In the genomic region with DNA sequence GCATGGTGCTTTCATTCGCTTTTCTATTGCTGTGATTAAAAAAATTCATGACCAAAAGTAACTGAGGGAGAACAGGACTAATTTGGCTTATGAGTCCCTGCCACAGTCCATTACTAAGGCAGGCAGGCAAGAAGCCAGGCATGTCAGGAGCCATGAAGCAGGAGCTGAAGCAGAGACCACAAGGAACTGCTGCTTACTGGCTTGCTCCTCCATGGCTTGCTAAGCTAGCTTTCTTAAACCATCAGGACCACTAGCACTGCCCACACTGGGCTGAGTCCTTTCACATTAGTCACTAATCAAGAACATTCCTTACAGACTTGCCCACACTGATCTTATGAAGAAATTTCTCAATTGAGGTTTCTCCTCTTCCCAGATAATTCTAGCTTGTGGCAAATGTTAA, we compare ENCODE assay signal across 30 mouse cellular contexts. TPM values are rescaled to one million over a fixed set of nuclear protein-coding genes. Genes with fewer than 3 reads are reported as not detected.
DNase-seq lines count a peak whose midpoint lies in the region; ATAC-seq and TF ChIP-seq lines count a peak whose summit lies in the region.
"Had no signal": no experiment of that assay in that cellular context is flagged by ENCODE, and none has a peak within 500 bp of the region (broad histone marks: within the 10 kb centered on the region; RNA-seq: fewer than 3 reads in every experiment).

No protein-coding gene starts in this region.

- WGBS in cerebellum, adult 2 months, result 72% methylated on average over 1 of the region's 1 CpGs
- 85% methylated on average over 1 of the region's 1 CpGs for WGBS in heart, embryonic 10.5 days

- H3K27me3 ChIP-seq in cerebellum, adult 2 months (ENCODE audit: control insufficient read depth, insufficient read depth, low read length), result no peaks in the 10 kb centered on the region
- H3K27me3 ChIP-seq in C2C12 (ENCODE audit: control insufficient read depth, insufficient read depth, insufficient read length) (no peaks in the 10 kb centered on the region), Patski (no peaks in the 10 kb centered on the region), myocyte (ENCODE audit: control insufficient read depth, insufficient read depth, insufficient read length) (no peaks in the 10 kb centered on the region)
- no peaks in the 10 kb centered on the region for H3K27me3 ChIP-seq in heart, embryonic 10.5 days (ENCODE audit: insufficient read depth, poor library complexity, severe bottlenecking)
- H3K27me3 ChIP-seq: embryonic facial prominence, embryonic 12.5 days; forebrain, embryonic 13.5 days; heart, embryonic 12.5 days; heart, embryonic 15.5 days had no signal

- in situ Hi-C loops in Patski (cut with MboI; ENCODE audit: low pct_unique_long_range_greater_than_20kb), result no loop called here

- no peak for TF ChIP-seq CTCF in cerebellum, adult 2 months (IDR thresholded peaks at IDR 0.05; ENCODE audit: borderline replicate concordance, insufficient read depth, low read depth, low read length)
- TF ChIP-seq CTCF in C2C12 (IDR thresholded peaks at IDR 0.05; ENCODE audit: control insufficient read depth, insufficient read depth, insufficient read length), result no peak
- no peak for TF ChIP-seq CTCF in Patski (IDR thresholded peaks at IDR 0.05)

- no peak overlapping the region for H3K4me3 ChIP-seq in cerebellum, adult 2 months (replicated peaks; ENCODE audit: insufficient read depth, low read depth, low read length)
- no peak overlapping the region for H3K4me3 ChIP-seq in C2C12 (ENCODE audit: insufficient read depth, poor library complexity, severe bottlenecking)
- H3K4me3 ChIP-seq in myocyte, result no peak overlapping the region
- H3K4me3 ChIP-seq in heart, embryonic 10.5 days, result no peak overlapping the region
- H3K4me3 ChIP-seq: embryonic facial prominence, embryonic 12.5 days; erythroblast, embryonic 14.5 days; forebrain, embryonic 10.5 days; forebrain, embryonic 13.5 days; heart, embryonic 12.5 days; heart, embryonic 15.5 days; hindbrain, embryonic 10.5 days had no signal

- no peak overlapping the region for H3K27ac ChIP-seq in cerebellum, adult 2 months (ENCODE audit: insufficient read depth, low read length)
- no peak overlapping the region for H3K27ac ChIP-seq in heart, embryonic 10.5 days
- H3K27ac ChIP-seq: embryonic facial prominence, embryonic 12.5 days; forebrain, embryonic 10.5 days; forebrain, embryonic 13.5 days; gastrocnemius, adult 2 months; heart, embryonic 15.5 days; hindbrain, embryonic 10.5 days; hindbrain, embryonic 14.5 days; hindbrain, postnatal 0 days had no signal

- ATAC-seq in Patski, result peak; percentile 85
- no peak for ATAC-seq in megakaryocyte-erythroid progenitor cell, adult 5-6 weeks (replicated peaks; ENCODE audit: low FRiP score, low TSS enrichment, poor library complexity, severe bottlenecking)
- ATAC-seq: forebrain, embryonic 13.5 days; forebrain, postnatal 0 days; hindbrain, postnatal 0 days; inflammation-experienced regulatory T-cells, adult 6 months; intestine, embryonic 16.5 days had no signal

- H3K79me2 ChIP-seq in C2C12 (ENCODE audit: control insufficient read depth, insufficient read depth) (no peaks in the 10 kb centered on the region), myocyte (ENCODE audit: control insufficient read depth, insufficient read depth) (no peaks in the 10 kb centered on the region)

- CTCF ChIA-PET in Patski (lab: Charles Lee), result interaction anchor here (1.0 to 1.4 kb wide), 2 partner anchors 15 to 61 kb away, joined by 3 to 4 read pairs; no protein-coding TSS in a partner anchor

- H3ac ChIP-seq in C2C12 (ENCODE audit: control insufficient read depth, insufficient read length, low read depth) (no peak overlapping the region), myocyte (ENCODE audit: control insufficient read depth, insufficient read length) (no peak overlapping the region)

- no peaks in the 10 kb centered on the region for H3K79me3 ChIP-seq in C2C12 (ENCODE audit: low read depth)

- no peaks in the 10 kb centered on the region for H3K9me3 ChIP-seq in heart, embryonic 10.5 days
- H3K9me3 ChIP-seq: embryonic facial prominence, embryonic 12.5 days; forebrain, embryonic 10.5 days; forebrain, embryonic 13.5 days; heart, embryonic 12.5 days; heart, embryonic 15.5 days; hindbrain, embryonic 10.5 days had no signal

- peak; percentile 15 to 36 for DNase-seq in cerebellum, postnatal 10 days
- no peak for DNase-seq in cerebellum, adult 2 months
- no peak for DNase-seq in Patski (ENCODE audit: low read depth, low spot score)
- no peak for DNase-seq in testis, postnatal 10 days (ENCODE audit: low spot score)
- DNase-seq in heart, embryonic 10.5 days (ENCODE audit: low spot score), result no peak
- DNase-seq: adrenal gland, adult 2 months; adrenal gland, postnatal 14 days; cerebellum, adult 11 months; cerebellum, adult 8-10 months; forebrain, postnatal 0 days; gastrocnemius, adult 2 months; gastrocnemius, postnatal 14 days; heart, adult 11 months; heart, postnatal 10 days; heart, postnatal 36 days; kidney, adult 18-20 months had no signal

- H3K36me3 ChIP-seq in C2C12 (ENCODE audit: control insufficient read depth, insufficient read depth) (no peaks in the 10 kb centered on the region), myocyte (ENCODE audit: control insufficient read depth, insufficient read depth) (no peaks in the 10 kb centered on the region)
- no peaks in the 10 kb centered on the region for H3K36me3 ChIP-seq in heart, embryonic 10.5 days
- H3K36me3 ChIP-seq: embryonic facial prominence, embryonic 12.5 days; forebrain, embryonic 10.5 days; heart, embryonic 12.5 days; heart, embryonic 15.5 days; hindbrain, embryonic 10.5 days had no signal

- H3K4me1 ChIP-seq in cerebellum, adult 2 months (ENCODE audit: control insufficient read depth, insufficient read depth, low read length), result no peaks in the 10 kb centered on the region
- 0 out of 2 replicates have a peak, but pooled peaks cover 5% of the 10 kb centered on the region for H3K4me1 ChIP-seq in heart, embryonic 10.5 days
- H3K4me1 ChIP-seq: forebrain, embryonic 10.5 days; forebrain, embryonic 13.5 days; hindbrain, embryonic 10.5 days had no signal

- peak overlapping the region; percentile 71 for H3K4me2 ChIP-seq in myocyte (ENCODE audit: low read depth)
- H3K4me2 ChIP-seq: embryonic facial prominence, embryonic 12.5 days; forebrain, embryonic 13.5 days; heart, embryonic 12.5 days; heart, embryonic 15.5 days; hindbrain, embryonic 14.5 days had no signal

- POLR2A ChIA-PET in Patski (lab: Charles Lee), result no interaction called here

- TF ChIP-seq POLR2A in cerebellum, adult 2 months (IDR thresholded peaks at IDR 0.05; ENCODE audit: borderline replicate concordance, insufficient read depth, low read length), result no peak
- no peak for TF ChIP-seq POLR2A in myocyte (IDR thresholded peaks at IDR 0.05; ENCODE audit: insufficient read length, low read depth)

TF ChIP-seq in C2C12, 6 proteins besides CTCF, POLR2A, EP300 and RAD21:
- peak; percentile 76 for TF ChIP-seq CEBPB (IDR thresholded peaks at IDR 0.05; ENCODE audit: low read depth)
- no peak for TF ChIP-seq MAX (IDR thresholded peaks at IDR 0.05)
- no peak for TF ChIP-seq FOSL1 (IDR thresholded peaks at IDR 0.05; ENCODE audit: insufficient read depth, low read length, poor library complexity, severe bottlenecking)

TF ChIP-seq in myocyte, 11 proteins besides CTCF, POLR2A, EP300 and RAD21:
- TF ChIP-seq SRF (IDR thresholded peaks at IDR 0.05; ENCODE audit: control insufficient read depth, insufficient read length, low read depth) (no peak), MYOD1 (IDR thresholded peaks at IDR 0.05; ENCODE audit: control insufficient read depth in 1 of 3, insufficient read length in 2 of 3, low read depth in 2 of 3) (peak in 1 of 3 experiments; percentile 39), TCF12 (IDR thresholded peaks at IDR 0.05; ENCODE audit: insufficient read depth, poor library complexity, severe bottlenecking) (no peak), E2F4 (IDR thresholded peaks at IDR 0.05; ENCODE audit: insufficient read depth) (no peak), MAX (IDR thresholded peaks at IDR 0.05; ENCODE audit: low read depth) (no peak), TCF3 (IDR thresholded peaks at IDR 0.05; ENCODE audit: insufficient read length, low read depth) (no peak), CEBPB (IDR thresholded peaks at IDR 0.05; ENCODE audit: insufficient read depth, poor library complexity, severe bottlenecking) (0 out of 2 replicates have a peak, but pooled peaks have one; percentile 8), MYOG (IDR thresholded peaks at IDR 0.05; ENCODE audit: control insufficient read depth in 1 of 3, insufficient read depth in 1 of 3, insufficient read length in 2 of 3, low read depth in 2 of 3) (peak in 1 of 3 experiments; percentile 29), USF1 (IDR thresholded peaks at IDR 0.05; ENCODE audit: low read depth) (no peak), POLR2AphosphoS2 (IDR thresholded peaks at IDR 0.05; ENCODE audit: insufficient read length, low read depth) (no peak), REST (IDR thresholded peaks at IDR 0.05; ENCODE audit: insufficient read depth, insufficient read length) (no peak)

RNA-seq across cellular contexts. Expression of gene Hacd4, which starts 23.8 kb away (rescaled TPM):
- polyA plus RNA-seq in cerebellum, adult 2 months (2012; rRNA removed), result 0.54 and 0.76 TPM in 2 replicates
- polyA plus RNA-seq in C2C12 (2012; fragmentation: generic; extraction: Trizol) (1.7 TPM), Patski (2021) (22.9 TPM), myocyte (2012; fragmentation: generic; extraction: Trizol) (2.4 TPM)
- total RNA-seq in megakaryocyte-erythroid progenitor cell, adult 5-6 weeks (2014; fragmentation: Nextera tagmentation), result 1.8 TPM in 1 of 2 replicates, not detected in the other
- 0.23 and 2.1 TPM in 2 replicates for total RNA-seq in megakaryocyte-erythroid progenitor cell, adult 5-6 weeks (2017)
- 5.5 and 8.2 TPM in 2 replicates for polyA plus RNA-seq in heart, embryonic 10.5 days (2016; fragmentation: Nextera tagmentation; extraction: Ambion mirVana)

Comparison
In these comparisons a context has a peak if more than half of its experiments do, and no peak if none do; other contexts are left out.
1. DNase-seq: peak in cerebellum, postnatal 10 days (2 of 2); none in cerebellum, adult 2 months (0 of 2), Patski (single experiment), testis, postnatal 10 days (single experiment) and heart, embryonic 10.5 days (single experiment).